Mouse (Mus musculus): ENCODE measurements at regions not wholly inside any gene's neighbourhood (a gene's known extent, or its start where the extent isn't known, plus 50 kb on each side); places are given as distances from the start of the nearest gene placed in this dataset.
A peak's percentile ranks its signal among the peaks of the same experiment; 100 is the strongest.

GRCm38 (mm10) chr13:110555529-110556319 is 160.9 kb downstream of the Plk2 start (continued):
- TF ChIP-seq POLR2AphosphoS2 (IDR thresholded peaks at IDR 0.05; ENCODE audit: low read depth, low read length) (no peak), TBP (conservative IDR thresholded peaks at IDR 0.05; ENCODE audit: low read depth, low read length) (peak; percentile 69; the same call in 1 of the 2 replicates), ZC3H11A (IDR thresholded peaks at IDR 0.05; ENCODE audit: low read depth, low read length) (no peak), UBTF (IDR thresholded peaks at IDR 0.05; ENCODE audit: low read depth, low read length) (no peak), JUND (conservative IDR thresholded peaks at IDR 0.05; ENCODE audit: low read depth, low read length) (peak; percentile 73), MXI1 (IDR thresholded peaks at IDR 0.05; ENCODE audit: low read depth, low read length) (peak; percentile 73; the same call in 1 of the 2 replicates), BHLHE40 (IDR thresholded peaks at IDR 0.05; ENCODE audit: low read depth, low read length) (peak; percentile 78), ZKSCAN1 (IDR thresholded peaks at IDR 0.05; ENCODE audit: borderline replicate concordance, low read depth, low read length) (no peak), MEF2A (IDR thresholded peaks at IDR 0.05; ENCODE audit: borderline replicate concordance, low read depth, low read length) (no peak), ELF1 (IDR thresholded peaks at IDR 0.05; ENCODE audit: low read depth, low read length) (peak; percentile 40; the same call in 1 of the 2 replicates), JUN (IDR thresholded peaks at IDR 0.05; ENCODE audit: insufficient read depth, low read depth, low read length) (peak; percentile 69), TCF12 (IDR thresholded peaks at IDR 0.05; ENCODE audit: low read depth, low read length) (peak; percentile 66)

GRCm38 (mm10) chr13:110556355-110557095 is 161.7 kb downstream of the Plk2 start:
- Histone ChIP-seq H3K27ac (ENCODE audit: insufficient read depth, low read depth) (peak overlapping the region; percentile 16), H3K79me2 (replicated peaks; ENCODE audit: control insufficient read depth, extremely low read depth, insufficient read depth, poor library complexity, severe bottlenecking) (no peaks in the 10 kb centered on the region), H3K4me1 (ENCODE audit: control insufficient read depth in 1 of 2, insufficient read depth in 2 of 2) (peaks cover 13 to 28% of the 10 kb centered on the region in 2 experiments), H3K4me2 (ENCODE audit: insufficient read depth, low read depth, poor library complexity, severe bottlenecking) (peak overlapping the region; percentile 71), H3K4me3 (replicated peaks in 1 of 3; ENCODE audit: low read depth in 2 of 3, low read length in 2 of 3, poor library complexity in 1 of 3) (peak overlapping the region; percentile 13 to 36 (median 20)), H3K9me3 (replicated peaks; ENCODE audit: low read length) (no peaks in the 10 kb centered on the region), H3K9ac (ENCODE audit: insufficient read depth, low read depth) (peak overlapping the region; percentile 69), H3K27me3 (replicated peaks) (no peaks in the 10 kb centered on the region), H3K36me3 (replicated peaks in 1 of 2; ENCODE audit: control insufficient read depth in 1 of 2, insufficient read depth in 1 of 2, low read length in 1 of 2) (peaks cover 0 to 3% of the 10 kb centered on the region in 2 experiments)
- no peak for DNase-seq (ENCODE audit: extremely low read depth)
- no peak for TF ChIP-seq HCFC1 (IDR thresholded peaks at IDR 0.05; ENCODE audit: low read depth, low read length)
- no peak for TF ChIP-seq POLR2AphosphoS2 (IDR thresholded peaks at IDR 0.05; ENCODE audit: low read depth, low read length)
- no peak for TF ChIP-seq EP300 (IDR thresholded peaks at IDR 0.05; ENCODE audit: low read length)
- TF ChIP-seq ELF1 (IDR thresholded peaks at IDR 0.05; ENCODE audit: low read depth, low read length): no peak
- no peak for TF ChIP-seq ZKSCAN1 (IDR thresholded peaks at IDR 0.05; ENCODE audit: borderline replicate concordance, low read depth, low read length)
- no peak for TF ChIP-seq ETS1 (conservative IDR thresholded peaks at IDR 0.05; ENCODE audit: low read depth, low read length)
- TF ChIP-seq TCF12 (IDR thresholded peaks at IDR 0.05; ENCODE audit: low read depth, low read length): no peak
- TF ChIP-seq USF1 (IDR thresholded peaks at IDR 0.05; ENCODE audit: low read depth, low read length): no peak
- TF ChIP-seq ZMIZ1 (IDR thresholded peaks at IDR 0.05; ENCODE audit: low read depth, low read length): no peak
- TF ChIP-seq MXI1 (IDR thresholded peaks at IDR 0.05; ENCODE audit: low read depth, low read length): peak; percentile 87
- TF ChIP-seq MYC (IDR thresholded peaks at IDR 0.05; ENCODE audit: low read depth, low read length): peak; percentile 53
- TF ChIP-seq KAT2A (IDR thresholded peaks at IDR 0.05; ENCODE audit: insufficient replicate concordance, low read length): no peak
- no peak for TF ChIP-seq RCOR1 (conservative IDR thresholded peaks at IDR 0.05; ENCODE audit: low read depth, low read length)
- TF ChIP-seq UBTF (IDR thresholded peaks at IDR 0.05; ENCODE audit: low read depth, low read length): no peak
- TF ChIP-seq CHD1 (IDR thresholded peaks at IDR 0.05; ENCODE audit: low read depth, low read length): no peak; the same call in 1 of the 2 replicates
- TF ChIP-seq MAFK (IDR thresholded peaks at IDR 0.05; ENCODE audit: insufficient replicate concordance, low read length): no peak
- no peak for TF ChIP-seq ZNF384 (IDR thresholded peaks at IDR 0.05; ENCODE audit: low read depth, low read length)
- no peak for TF ChIP-seq USF2 (conservative IDR thresholded peaks at IDR 0.05; ENCODE audit: low read depth, low read length)
- TF ChIP-seq CTCF (conservative IDR thresholded peaks at IDR 0.05 in 1 of 2, IDR thresholded peaks at IDR 0.05 in 1 of 2; ENCODE audit: low read depth in 2 of 2, low read length in 2 of 2): no peak
- TF ChIP-seq MAZ (IDR thresholded peaks at IDR 0.05; ENCODE audit: low read depth, low read length): no peak
- TF ChIP-seq ZC3H11A (IDR thresholded peaks at IDR 0.05; ENCODE audit: low read depth, low read length): no peak
- peak; percentile 61 for TF ChIP-seq BHLHE40 (IDR thresholded peaks at IDR 0.05; ENCODE audit: low read depth, low read length)
- TF ChIP-seq MAX (IDR thresholded peaks at IDR 0.05; ENCODE audit: low read length): peak; percentile 47; the same call in 1 of the 2 replicates
- TF ChIP-seq RAD21 (IDR thresholded peaks at IDR 0.05; ENCODE audit: low read depth, low read length): no peak
- no peak for TF ChIP-seq IRF4 (IDR thresholded peaks at IDR 0.05; ENCODE audit: low read depth, low read length)
- no peak for TF ChIP-seq JUN (IDR thresholded peaks at IDR 0.05; ENCODE audit: insufficient read depth, low read depth, low read length)
- in situ Hi-C loops (cut with MboI; ENCODE audit: low pct_ligation_motif_present, low pct_unique_long_range_greater_than_20kb, low sequenced_read_pairs): loop anchor here (25.0 kb wide), 1 partner anchor 406 kb away; no protein-coding TSS in a partner anchor
- dilution Hi-C loops (cut with MboI; ENCODE audit: extremely low pct_ligation_motif_present, extremely low pct_unique_long_range_greater_than_20kb, low sequenced_read_pairs): no loop called here

Data from CH12.LX (cell line).